Mouse (Mus musculus): ENCODE data around the gene Polr2b. TPM values are rescaled to one million over a fixed set of nuclear protein-coding genes. Genes with fewer than 3 reads are reported as not detected.

Polr2b gene
- polyA plus RNA-seq, 1 experiment from 2014 or later = 23.6 TPM

DNA sequence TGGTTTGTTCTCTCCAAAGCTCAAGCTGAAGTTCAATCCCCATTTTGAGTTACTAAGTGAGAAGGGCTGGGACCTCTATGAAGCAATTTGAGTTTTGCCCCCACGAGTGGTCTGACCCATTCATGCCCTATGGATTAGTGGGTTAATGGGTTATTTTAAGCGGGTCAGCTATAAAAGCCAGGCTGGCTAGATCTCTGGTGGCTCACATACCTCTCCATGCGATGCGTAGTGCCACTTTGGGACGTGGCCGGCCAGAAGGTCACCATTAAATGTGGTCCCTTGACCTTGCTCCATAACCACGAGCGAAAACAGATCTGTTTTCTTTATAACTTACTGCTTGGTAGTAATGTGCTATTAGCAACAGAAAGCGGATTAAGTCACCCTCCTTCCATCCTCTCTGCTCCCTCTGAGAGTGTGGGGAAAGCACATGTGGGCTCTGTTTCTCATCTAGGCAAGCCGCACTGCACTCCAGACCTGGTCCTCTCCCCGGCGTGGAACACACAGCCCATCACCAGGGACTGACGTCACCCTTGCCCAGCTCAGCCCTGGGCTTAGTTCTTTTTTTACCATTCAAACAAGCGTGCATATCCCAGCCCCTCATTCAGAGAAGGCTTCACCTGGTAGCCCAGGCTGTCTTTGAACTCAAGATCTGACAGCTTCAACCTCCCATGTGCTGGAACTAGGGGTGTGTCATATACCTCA, 69.6 kb downstream of the Polr2b start:
- Histone ChIP-seq H3K4me3 (ENCODE audit: low read depth, low read length) (no peak overlapping the region), H3K9ac (replicated peaks; ENCODE audit: low read depth) (no peak overlapping the region), H3K27ac (ENCODE audit: low read length) (no peak overlapping the region), H3K9me3 (ENCODE audit: low read length) (no peaks in the 10 kb centered on the region), H3K27me3 (replicated peaks; ENCODE audit: insufficient read depth, low read length) (no peaks in the 10 kb centered on the region), H3K4me2 (replicated peaks; ENCODE audit: low read depth, low read length) (no peak overlapping the region), H3K36me3 (ENCODE audit: insufficient read depth, low read length) (no peaks in the 10 kb centered on the region), H3K4me1 (ENCODE audit: insufficient read depth, low read depth, low read length) (peaks cover 8% of the 10 kb centered on the region; the same call in 1 of the 2 replicates)
- no peak for DNase-seq (ENCODE audit: low spot score)
- 88% methylated on average over 14 of the region's 14 CpGs for WGBS
- TF ChIP-seq EP300 (IDR thresholded peaks at IDR 0.05) (no peak), CTCF (IDR thresholded peaks at IDR 0.05) (no peak)
- ATAC-seq = no peak

DNA sequence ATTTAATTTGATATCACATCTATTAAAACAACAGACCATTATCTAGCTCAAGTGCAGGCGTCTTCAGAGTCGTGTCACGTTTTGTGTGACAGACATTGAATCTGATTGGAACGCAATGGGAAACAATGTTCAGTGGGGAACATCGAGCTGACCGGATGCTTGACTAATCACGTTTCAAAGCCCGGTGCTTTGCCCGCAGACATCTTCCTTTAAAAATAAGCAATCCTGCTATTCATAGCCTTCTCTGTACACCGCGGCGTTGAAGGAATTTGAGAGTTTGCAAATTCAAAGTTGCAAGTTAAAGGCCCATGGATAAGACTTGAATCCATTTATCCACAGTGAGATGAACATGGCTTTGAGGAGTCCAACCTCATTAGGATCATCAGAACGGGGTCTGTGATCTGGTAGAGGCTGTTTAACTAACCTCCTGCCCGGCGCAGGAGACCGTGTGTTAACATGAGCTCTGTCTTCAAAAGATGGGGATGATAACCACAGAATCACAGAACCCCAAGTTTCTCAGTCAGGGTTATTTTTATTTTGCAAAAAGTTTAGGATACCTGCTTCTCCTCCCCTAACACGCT, 70.5 kb downstream of the Polr2b start:
- Histone ChIP-seq H3K4me1 (ENCODE audit: insufficient read depth, low read depth, low read length) (peaks cover 8% of the 10 kb centered on the region; the same call in 1 of the 2 replicates), H3K4me3 (ENCODE audit: low read depth, low read length) (no peak overlapping the region), H3K9ac (replicated peaks; ENCODE audit: low read depth) (no peak overlapping the region), H3K27me3 (replicated peaks; ENCODE audit: insufficient read depth, low read length) (no peaks in the 10 kb centered on the region), H3K9me3 (ENCODE audit: low read length) (no peaks in the 10 kb centered on the region), H3K4me2 (replicated peaks; ENCODE audit: low read depth, low read length) (no peak overlapping the region), H3K36me3 (ENCODE audit: insufficient read depth, low read length) (no peaks in the 10 kb centered on the region), H3K27ac (ENCODE audit: low read length) (no peak overlapping the region)
- 67% methylated on average over 17 of the region's 17 CpGs for WGBS
- TF ChIP-seq CTCF (IDR thresholded peaks at IDR 0.05) (no peak), EP300 (IDR thresholded peaks at IDR 0.05) (no peak)
- no peak for ATAC-seq
- no peak for DNase-seq (ENCODE audit: low spot score)

DNA sequence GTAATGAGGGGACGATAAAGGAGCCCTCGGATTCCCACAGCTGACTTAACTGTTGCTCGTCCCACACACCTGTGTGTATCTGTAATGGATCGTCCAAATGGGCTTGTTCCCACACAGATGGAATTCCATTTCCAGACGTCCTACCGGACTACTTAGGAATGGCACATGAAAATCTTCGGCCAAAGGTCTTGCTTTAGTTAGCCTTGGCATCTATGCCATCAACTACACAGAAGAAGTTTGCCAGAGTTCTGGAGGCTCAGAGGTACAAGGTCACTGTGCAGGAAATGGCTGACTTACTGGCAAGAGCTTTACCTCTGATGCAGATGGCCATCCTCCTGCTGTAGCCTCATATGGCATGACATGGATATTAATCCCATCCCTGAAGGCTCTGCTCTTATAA, 71.3 kb downstream of the Polr2b start:
- TF ChIP-seq EP300 (IDR thresholded peaks at IDR 0.05) (no peak), CTCF (IDR thresholded peaks at IDR 0.05) (no peak)
- H3K27ac ChIP-seq (ENCODE audit: low read length) = no peak overlapping the region

DNA sequence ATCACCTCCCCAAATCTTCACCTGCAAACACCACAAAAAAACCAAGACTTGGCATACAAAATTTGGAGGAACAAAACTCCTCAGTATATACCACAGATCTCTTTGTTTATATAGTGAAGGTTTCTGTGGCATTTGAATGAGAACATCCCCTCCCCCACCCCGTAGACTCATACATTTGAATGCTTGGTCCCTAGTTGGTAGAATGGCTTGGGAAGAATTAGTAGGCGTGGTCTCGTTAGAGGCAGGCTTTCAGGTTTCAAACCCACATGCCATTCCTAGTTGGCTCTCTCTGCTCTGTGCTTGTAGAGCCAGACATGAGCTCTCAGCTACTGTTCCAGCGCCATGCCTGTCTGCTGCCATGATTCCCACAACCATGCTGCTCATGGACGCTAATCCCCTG, 71.7 kb downstream of the Polr2b start:
- no peak overlapping the region for H3K27ac ChIP-seq (ENCODE audit: low read length)
- no peaks in the 10 kb centered on the region for H3K27me3 ChIP-seq (replicated peaks; ENCODE audit: insufficient read depth, low read length)
- no peak for DNase-seq (ENCODE audit: low spot score)
- H3K9me3 ChIP-seq (ENCODE audit: low read length) = no peaks in the 10 kb centered on the region
- ATAC-seq = no peak
- no peaks in the 10 kb centered on the region for H3K36me3 ChIP-seq (ENCODE audit: insufficient read depth, low read length)
- H3K4me3 ChIP-seq (ENCODE audit: low read depth, low read length) = no peak overlapping the region
- H3K4me2 ChIP-seq (replicated peaks; ENCODE audit: low read depth, low read length) = no peak overlapping the region
- TF ChIP-seq CTCF (IDR thresholded peaks at IDR 0.05) (no peak), EP300 (IDR thresholded peaks at IDR 0.05) (no peak)
- WGBS = 87% methylated on average over 5 of the region's 5 CpGs
- no peak overlapping the region for H3K9ac ChIP-seq (replicated peaks; ENCODE audit: low read depth)
- peaks cover 16% of the 10 kb centered on the region; the same call in 1 of the 2 replicates for H3K4me1 ChIP-seq (ENCODE audit: insufficient read depth, low read depth, low read length)

More for the DNA sequence above, 71.3 kb downstream of the Polr2b start:
- Histone ChIP-seq H3K4me3 (ENCODE audit: low read depth, low read length) (no peak overlapping the region), H3K4me1 (ENCODE audit: insufficient read depth, low read depth, low read length) (peaks cover 13% of the 10 kb centered on the region; the same call in 1 of the 2 replicates), H3K9ac (replicated peaks; ENCODE audit: low read depth) (no peak overlapping the region), H3K4me2 (replicated peaks; ENCODE audit: low read depth, low read length) (no peak overlapping the region), H3K36me3 (ENCODE audit: insufficient read depth, low read length) (no peaks in the 10 kb centered on the region), H3K27me3 (replicated peaks; ENCODE audit: insufficient read depth, low read length) (no peaks in the 10 kb centered on the region), H3K9me3 (ENCODE audit: low read length) (no peaks in the 10 kb centered on the region)
- 87% methylated on average over 7 of the region's 7 CpGs for WGBS
- ATAC-seq (no peak), DNase-seq (ENCODE audit: low spot score) (no peak)

DNA sequence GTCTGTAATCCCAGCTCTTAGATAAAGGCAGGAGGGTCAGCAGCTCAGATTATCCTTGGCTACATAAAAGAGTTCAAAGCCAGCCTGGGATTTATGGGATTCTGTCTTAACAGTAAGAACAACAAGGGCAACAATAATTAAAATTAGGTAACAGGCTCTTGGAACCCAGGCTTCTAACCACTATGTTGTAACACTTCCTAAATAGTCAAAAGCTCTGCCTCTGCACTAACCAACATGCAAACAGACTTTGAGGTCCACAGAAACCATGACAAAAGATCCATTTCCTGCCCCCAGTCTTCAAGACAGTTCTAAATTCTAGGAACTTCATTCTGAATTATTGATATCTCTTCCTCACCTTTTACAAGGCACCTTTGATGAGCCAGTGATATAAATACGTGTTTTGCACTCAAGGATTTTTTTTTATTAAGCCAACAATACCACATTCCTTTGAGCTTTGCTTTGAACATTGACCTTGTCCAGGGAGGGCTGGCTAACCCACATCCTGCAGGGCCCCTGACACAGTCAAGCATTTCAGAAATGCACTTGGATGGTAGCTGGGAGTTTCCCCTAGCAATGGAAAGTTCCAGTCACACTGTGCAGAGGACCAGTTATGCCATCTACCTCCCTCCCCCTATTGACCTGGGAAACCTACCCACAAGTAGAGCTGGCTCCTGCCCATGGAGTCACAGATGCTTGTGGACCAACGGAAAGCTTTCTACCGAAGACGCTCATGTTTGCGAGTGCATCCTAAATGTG, 74.0 kb downstream of the Polr2b start:
- H3K4me2 ChIP-seq (replicated peaks; ENCODE audit: low read depth, low read length) = no peak overlapping the region
- peak; percentile 81 for ATAC-seq
- WGBS = 59% methylated on average over 5 of the region's 5 CpGs
- peaks cover 16% of the 10 kb centered on the region; the same call in 1 of the 2 replicates for H3K4me1 ChIP-seq (ENCODE audit: insufficient read depth, low read depth, low read length)
- no peaks in the 10 kb centered on the region for H3K36me3 ChIP-seq (ENCODE audit: insufficient read depth, low read length)
- no peaks in the 10 kb centered on the region for H3K27me3 ChIP-seq (replicated peaks; ENCODE audit: insufficient read depth, low read length)
- H3K9ac ChIP-seq (replicated peaks; ENCODE audit: low read depth) = no peak overlapping the region
- H3K27ac ChIP-seq (ENCODE audit: low read length) = peak overlapping the region; percentile 34; the same call in 1 of the 2 replicates
- TF ChIP-seq CTCF (IDR thresholded peaks at IDR 0.05) = no peak
- TF ChIP-seq EP300 (IDR thresholded peaks at IDR 0.05) = peak; percentile 68
- H3K9me3 ChIP-seq (ENCODE audit: low read length) = no peaks in the 10 kb centered on the region
- peak; percentile 69 for DNase-seq (ENCODE audit: low spot score)
- H3K4me3 ChIP-seq (ENCODE audit: low read depth, low read length) = no peak overlapping the region

DNA sequence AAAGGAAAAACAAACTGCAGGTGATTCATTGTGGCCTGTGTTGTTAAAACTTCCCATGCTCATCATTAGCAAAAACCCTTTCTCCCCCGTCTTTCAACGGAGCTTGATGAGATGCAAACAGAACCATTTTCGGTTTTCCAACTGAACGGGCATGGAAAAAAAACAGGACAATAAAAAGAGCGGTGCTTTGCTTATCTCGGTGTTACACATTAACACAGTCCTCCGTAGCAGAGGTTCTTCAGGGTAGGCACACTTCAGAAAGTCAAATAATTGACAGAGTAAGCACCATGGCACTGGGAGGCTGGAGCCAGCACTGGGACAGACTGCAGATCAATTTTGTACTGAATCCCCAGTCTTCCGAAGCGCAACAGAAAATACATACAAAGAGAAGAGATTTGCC, 74.8 kb downstream of the Polr2b start:
- H3K9ac ChIP-seq (replicated peaks; ENCODE audit: low read depth) = no peak overlapping the region
- H3K4me1 ChIP-seq (ENCODE audit: insufficient read depth, low read depth, low read length) = peaks cover 16% of the 10 kb centered on the region; the same call in 1 of the 2 replicates
- ATAC-seq (peak; percentile 30; the same call in 1 of the 2 replicates), DNase-seq (ENCODE audit: low spot score) (no peak)
- H3K4me3 ChIP-seq (ENCODE audit: low read depth, low read length) = no peak overlapping the region
- no peak overlapping the region for H3K4me2 ChIP-seq (replicated peaks; ENCODE audit: low read depth, low read length)
- no peaks in the 10 kb centered on the region for H3K36me3 ChIP-seq (ENCODE audit: insufficient read depth, low read length)
- TF ChIP-seq EP300 (IDR thresholded peaks at IDR 0.05) (no peak), CTCF (IDR thresholded peaks at IDR 0.05) (no peak)
- H3K9me3 ChIP-seq (ENCODE audit: low read length) = no peaks in the 10 kb centered on the region
- H3K27me3 ChIP-seq (replicated peaks; ENCODE audit: insufficient read depth, low read length) = no peaks in the 10 kb centered on the region
- 52% methylated on average over 9 of the region's 9 CpGs for WGBS
- peak overlapping the region; percentile 3; the same call in 1 of the 2 replicates for H3K27ac ChIP-seq (ENCODE audit: low read length)

Data from lung, postnatal 0 days (tissue).